Mouse (Mus musculus) heart, postnatal 25 days (tissue): Measurements from ENCODE around the gene Uncx. TPM values are rescaled to one million over a fixed set of nuclear protein-coding genes. Genes with fewer than 3 reads are reported as not detected.

Experiments used
- DNase-seq: peaks from one replicate; pipeline ENCODE4 v3.0.0; 2022; ENCODE audit warnings: low spot score
- intact Hi-C: fragments of 180-260 bp; cut with DNase I; formaldehyde crosslinking; loops from one replicate; pipeline ENCODE4 v1.15.1; 2025
- total RNA-seq, 2 experiments: library from RNA; stranded (reverse); gene quantifications; 2 replicates each; pipeline ENCODE4 v1.2.3; 2021

The Uncx gene
- total RNA-seq, 2 experiments from 2014 or later, result not detected

- no peak for DNase-seq
These were observed 1.9 kb upstream of the Uncx start for GRCm38 (mm10) chr5:139541151-139542042.

GRCm38 (mm10) chr5:139542043-139542365, 1.3 kb upstream of the Uncx start:
- no peak for DNase-seq
- intact Hi-C loops, result no loop called here

More at GRCm38 (mm10) chr5:139541151-139542042, 1.9 kb upstream of the Uncx start:
- intact Hi-C loops, result no loop called here

- intact Hi-C loops, result no loop called here
- DNase-seq, result no peak
These were observed 738 bp upstream of the Uncx start for GRCm38 (mm10) chr5:139542556-139542955.

- DNase-seq, result no peak
- intact Hi-C loops, result no loop called here
These were observed 466 bp downstream of the Uncx start for GRCm38 (mm10) chr5:139543650-139544270.

- DNase-seq, result no peak
- intact Hi-C loops, result no loop called here
These were observed 1.2 kb downstream of the Uncx start for GRCm38 (mm10) chr5:139544271-139545135.

- intact Hi-C loops, result no loop called here
- DNase-seq, result no peak
These were observed 1.9 kb downstream of the Uncx start for GRCm38 (mm10) chr5:139545221-139545620.

GRCm38 (mm10) chr5:139545673-139546335, 2.5 kb downstream of the Uncx start:
- DNase-seq, result no peak
- intact Hi-C loops, result no loop called here

- DNase-seq, result no peak
- intact Hi-C loops, result no loop called here
These were observed 3.1 kb downstream of the Uncx start for GRCm38 (mm10) chr5:139546336-139546770.

- intact Hi-C loops, result no loop called here
- no peak for DNase-seq
These were observed 3.6 kb downstream of the Uncx start for GRCm38 (mm10) chr5:139546771-139547420.

GRCm38 (mm10) chr5:139547421-139547931, 4.2 kb downstream of the Uncx start:
- no peak for DNase-seq
- intact Hi-C loops, result no loop called here

- intact Hi-C loops, result no loop called here
- DNase-seq, result no peak
These were observed 10.4 kb downstream of the Uncx start for GRCm38 (mm10) chr5:139553446-139554273.

GRCm38 (mm10) chr5:139554478-139555335, 11.4 kb downstream of the Uncx start:
- intact Hi-C loops, result no loop called here
- DNase-seq, result no peak

GRCm38 (mm10) chr5:139555476-139556115, 12.3 kb downstream of the Uncx start:
- intact Hi-C loops, result no loop called here
- DNase-seq, result no peak

GRCm38 (mm10) chr5:139556116-139556678, 12.9 kb downstream of the Uncx start:
- no peak for DNase-seq
- intact Hi-C loops, result no loop called here

- intact Hi-C loops, result no loop called here
- no peak for DNase-seq
These were observed 13.8 kb downstream of the Uncx start for GRCm38 (mm10) chr5:139557079-139557478.

- no peak for DNase-seq
- intact Hi-C loops, result no loop called here
These were observed 14.5 kb downstream of the Uncx start for GRCm38 (mm10) chr5:139557531-139558467.
